Mouse (Mus musculus): ENCODE data around the gene Cfhr1.

Cfhr1 gene

GRCm38 (mm10) chr1:139560024-139560423, at the start of gene Cfhr1:
Cfhr1 (minus strand) TSS chr1:139560272.
- no peak for DNase-seq

- no peak for DNase-seq
Observed at GRCm38 (mm10) chr1:139551311-139551710, 8.8 kb downstream of the Cfhr1 start.

- DNase-seq, result no peak
Observed at GRCm38 (mm10) chr1:139548536-139548935, 11.5 kb downstream of the Cfhr1 start.

- DNase-seq, result no peak
Observed at GRCm38 (mm10) chr1:139514556-139514955, 45.5 kb downstream of the Cfhr1 start.

- no peak for DNase-seq
Observed at GRCm38 (mm10) chr1:139501258-139501752, 58.8 kb downstream of the Cfhr1 start, which contains the start of gene F13b. F13b (plus strand) TSS chr1:139501702.

DNA sequence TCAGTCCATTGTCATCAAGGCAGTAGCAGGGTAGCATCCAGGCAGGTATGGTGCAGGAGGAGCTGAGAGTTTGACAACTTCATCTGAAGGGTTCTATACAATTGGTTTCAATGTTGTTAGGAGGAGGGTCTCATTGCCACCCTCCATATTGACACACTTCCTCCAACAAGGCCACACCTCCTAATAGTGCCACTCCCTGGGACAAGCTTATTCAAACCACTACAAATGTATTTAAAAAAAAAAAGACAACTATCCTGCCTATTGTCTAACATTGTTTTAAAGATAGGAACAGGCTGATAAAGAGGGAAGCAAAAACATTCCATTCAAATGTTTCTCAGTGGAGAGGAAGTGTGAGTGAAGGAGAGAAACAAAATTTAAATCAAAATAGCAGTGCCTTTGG, 60.3 kb downstream of the Cfhr1 start:
- no peak for DNase-seq

Data from heart, adult 11 months (tissue).